Mouse (Mus musculus) embryonic facial prominence, embryonic 12.5 days (tissue): Measurements from ENCODE around the gene Rrp7a. TPM values are rescaled to one million over a fixed set of nuclear protein-coding genes. Genes with fewer than 3 reads are reported as not detected.

Experiments
- ATAC-seq: fragments of 200-750 bp; cut with Nextera tagmentation; 2 replicates; pipeline ENCODE4 v1.8.0; 2017; ENCODE audit not compliant: insufficient number of reproducible peaks, insufficient read depth, low FRiP score, low TSS enrichment
- H3K27ac ChIP-seq: fragments of 300-500 bp; sonication (generic); 2 replicates; pipeline ENCODE4 v1.5.1; 2016; ENCODE audit warnings: mild to moderate bottlenecking
- H3K27me3 ChIP-seq: fragments of 300-500 bp; sonication (generic); 2 replicates; pipeline ENCODE4 v1.6.1; 2016; ENCODE audit warnings: mild to moderate bottlenecking, moderate library complexity
- H3K36me3 ChIP-seq: fragments of 300-500 bp; sonication (generic); 2 replicates; pipeline ENCODE4 v1.6.1; 2016; ENCODE audit warnings: mild to moderate bottlenecking
- H3K4me1 ChIP-seq: fragments of 300-500 bp; sonication (generic); 2 replicates; pipeline ENCODE4 v1.6.1; 2016
- H3K4me2 ChIP-seq: fragments of 300-500 bp; sonication (generic); replicated peaks from 2 replicates; pipeline ENCODE4 v1.6.1; 2016; ENCODE audit warnings: mild to moderate bottlenecking, moderate library complexity
- H3K4me3 ChIP-seq: fragments of 300-500 bp; sonication (generic); 2 replicates; pipeline ENCODE4 v1.5.1; 2016; ENCODE audit warnings: mild to moderate bottlenecking
- H3K9ac ChIP-seq: fragments of 300-500 bp; sonication (generic); 2 replicates; pipeline ENCODE4 v1.6.1; 2016; ENCODE audit warnings: mild to moderate bottlenecking, moderate library complexity
- H3K9me3 ChIP-seq: fragments of 300-500 bp; sonication (generic); 2 replicates; pipeline ENCODE4 v1.6.1; 2016; ENCODE audit warnings: mild to moderate bottlenecking, moderate library complexity
- WGBS: fragments of 180-500 bp; shearing (Covaris S2); methylation state at CpG from one replicate; pipeline ENCODE4 v1.1.7; 2016; 5-methylcytosine and 5-hydroxymethylcytosine counted together
- polyA plus RNA-seq: library from polyadenylated mRNA; unstranded; fragments of >200 nt; fragmentation: Nextera tagmentation; extraction: Ambion mirVana; gene quantifications from 2 replicates; pipeline ENCODE4 v1.2.1, GENCODE M21; 2016

The Rrp7a gene
- polyA plus RNA-seq, 1 experiment from 2014 or later = 59.3 TPM

GRCm38 (mm10) chr15:83155672-83156419 is 33.2 kb upstream of the Rrp7a start:
- WGBS = 37% methylated on average over 6 of the region's 6 CpGs
- Histone ChIP-seq H3K4me2 (no peak overlapping the region), H3K4me1 (no peaks in the 10 kb centered on the region), H3K4me3 (no peak overlapping the region), H3K9ac (no peak overlapping the region), H3K27ac (no peak overlapping the region), H3K27me3 (no peaks in the 10 kb centered on the region), H3K9me3 (no peaks in the 10 kb centered on the region), H3K36me3 (peaks cover 45% of the 10 kb centered on the region)
- ATAC-seq = no peak; the same call in 1 of the 2 replicates

GRCm38 (mm10) chr15:83154309-83154708 is 31.7 kb upstream of the Rrp7a start:
- H3K27me3 ChIP-seq = no peaks in the 10 kb centered on the region
- peaks cover 30% of the 10 kb centered on the region for H3K36me3 ChIP-seq
- H3K4me3 ChIP-seq = no peak overlapping the region
- ATAC-seq = no peak
- H3K9me3 ChIP-seq = no peaks in the 10 kb centered on the region
- WGBS = 93% methylated on average over 7 of the region's 7 CpGs
- no peak overlapping the region for H3K4me2 ChIP-seq
- no peak overlapping the region for H3K9ac ChIP-seq
- H3K4me1 ChIP-seq = no peaks in the 10 kb centered on the region
- no peak overlapping the region for H3K27ac ChIP-seq

GRCm38 (mm10) chr15:83150694-83151093 is 28.1 kb upstream of the Rrp7a start:
- Histone ChIP-seq H3K9me3 (no peaks in the 10 kb centered on the region), H3K27me3 (no peaks in the 10 kb centered on the region), H3K4me2 (no peak overlapping the region), H3K9ac (0 out of 2 replicates have a peak overlapping the region, but pooled peaks have one; percentile 4), H3K4me3 (no peak overlapping the region), H3K36me3 (peaks cover 20% of the 10 kb centered on the region), H3K27ac (no peak overlapping the region), H3K4me1 (peaks cover 12% of the 10 kb centered on the region; the same call in 1 of the 2 replicates)
- WGBS = 86% methylated on average over 4 of the region's 4 CpGs
- ATAC-seq = no peak

GRCm38 (mm10) chr15:83150073-83150442 is 27.5 kb upstream of the Rrp7a start:
- peaks cover 12% of the 10 kb centered on the region; the same call in 1 of the 2 replicates for H3K4me1 ChIP-seq
- H3K27me3 ChIP-seq = no peaks in the 10 kb centered on the region
- no peak for ATAC-seq
- H3K9me3 ChIP-seq = no peaks in the 10 kb centered on the region
- H3K27ac ChIP-seq = peak overlapping the region; percentile 97
- 15% methylated on average over 3 of the region's 3 CpGs for WGBS
- H3K36me3 ChIP-seq = peaks cover 26% of the 10 kb centered on the region
- H3K9ac ChIP-seq = 0 out of 2 replicates have a peak overlapping the region, but pooled peaks have one; percentile 12
- peak overlapping the region; percentile 43 for H3K4me2 ChIP-seq
- peak overlapping the region; percentile 71 for H3K4me3 ChIP-seq

- H3K36me3 ChIP-seq = peaks cover 26% of the 10 kb centered on the region
- peak within 1 kb of the TSS; percentile 85 for H3K4me2 ChIP-seq
- no peaks in the 10 kb centered on the region for H3K27me3 ChIP-seq
- H3K27ac ChIP-seq = peak within 1 kb of the TSS; percentile 97
- H3K9ac ChIP-seq = peak within 1 kb of the TSS; percentile 84
- no peaks in the 10 kb centered on the region for H3K9me3 ChIP-seq
- peak; percentile 89 for ATAC-seq
- peak within 1 kb of the TSS; percentile 71 for H3K4me3 ChIP-seq
- WGBS = under 1% methylated on average over 56 of the region's 56 CpGs
- peaks cover 13% of the 10 kb centered on the region for H3K4me1 ChIP-seq
These were observed 26.8 kb upstream of the Rrp7a start, which contains the start of gene Poldip3 for GRCm38 (mm10) chr15:83149196-83150072. Poldip3 (minus strand) TSS chr15:83149384.

GRCm38 (mm10) chr15:83148801-83149195 is 26.2 kb upstream of the Rrp7a start:
- peaks cover 18% of the 10 kb centered on the region for H3K4me1 ChIP-seq
- peak; percentile 80 for ATAC-seq
- H3K27ac ChIP-seq = peak overlapping the region; percentile 97
- H3K9ac ChIP-seq = peak overlapping the region; percentile 84
- H3K36me3 ChIP-seq = peaks cover 26% of the 10 kb centered on the region
- H3K4me3 ChIP-seq = peak overlapping the region; percentile 71
- H3K27me3 ChIP-seq = no peaks in the 10 kb centered on the region
- no peaks in the 10 kb centered on the region for H3K9me3 ChIP-seq
- peak overlapping the region; percentile 85 for H3K4me2 ChIP-seq
- WGBS = 1% methylated on average over 41 of the region's 41 CpGs

GRCm38 (mm10) chr15:83148395-83148794 is 25.8 kb upstream of the Rrp7a start:
- Histone ChIP-seq H3K9me3 (no peaks in the 10 kb centered on the region), H3K4me3 (peak overlapping the region; percentile 71), H3K4me2 (peak overlapping the region; percentile 85), H3K4me1 (peaks cover 21% of the 10 kb centered on the region), H3K27ac (peak overlapping the region; percentile 97), H3K27me3 (no peaks in the 10 kb centered on the region), H3K9ac (peak overlapping the region; percentile 84), H3K36me3 (peaks cover 26% of the 10 kb centered on the region)
- no peak for ATAC-seq
- 3% methylated on average over 21 of the region's 21 CpGs for WGBS

- Histone ChIP-seq H3K36me3 (peaks cover 32% of the 10 kb centered on the region), H3K4me3 (no peak overlapping the region), H3K4me1 (peaks cover 36% of the 10 kb centered on the region), H3K9ac (no peak overlapping the region), H3K4me2 (no peak overlapping the region), H3K9me3 (no peaks in the 10 kb centered on the region), H3K27ac (no peak overlapping the region), H3K27me3 (no peaks in the 10 kb centered on the region)
- WGBS = 90% methylated on average over 6 of the region's 6 CpGs
- ATAC-seq = no peak
These were observed 22.9 kb upstream of the Rrp7a start for GRCm38 (mm10) chr15:83145541-83145940.

- peaks cover 37% of the 10 kb centered on the region for H3K36me3 ChIP-seq
- H3K4me2 ChIP-seq = no peak overlapping the region
- no peak for ATAC-seq
- WGBS = 60% methylated on average over 5 of the region's 5 CpGs
- H3K27ac ChIP-seq = peak overlapping the region; percentile 60
- H3K4me1 ChIP-seq = peaks cover 31% of the 10 kb centered on the region
- H3K4me3 ChIP-seq = no peak overlapping the region
- H3K9me3 ChIP-seq = no peaks in the 10 kb centered on the region
- H3K27me3 ChIP-seq = no peaks in the 10 kb centered on the region
- H3K9ac ChIP-seq = no peak overlapping the region
These were observed 20.3 kb upstream of the Rrp7a start for GRCm38 (mm10) chr15:83142861-83143260.

- H3K4me3 ChIP-seq = no peak overlapping the region
- no peaks in the 10 kb centered on the region for H3K9me3 ChIP-seq
- WGBS = 91% methylated on average over 2 of the region's 2 CpGs
- H3K4me1 ChIP-seq = no peaks in the 10 kb centered on the region
- no peak for ATAC-seq
- no peaks in the 10 kb centered on the region for H3K27me3 ChIP-seq
- H3K27ac ChIP-seq = no peak overlapping the region
- H3K36me3 ChIP-seq = peaks cover 78% of the 10 kb centered on the region
- no peak overlapping the region for H3K9ac ChIP-seq
- no peak overlapping the region for H3K4me2 ChIP-seq
These were observed 13.1 kb upstream of the Rrp7a start for GRCm38 (mm10) chr15:83135654-83136053.

GRCm38 (mm10) chr15:83134671-83135070 is 12.1 kb upstream of the Rrp7a start:
- H3K4me2 ChIP-seq = no peak overlapping the region
- H3K9me3 ChIP-seq = no peaks in the 10 kb centered on the region
- H3K27ac ChIP-seq = no peak overlapping the region
- no peak overlapping the region for H3K9ac ChIP-seq
- no peak overlapping the region for H3K4me3 ChIP-seq
- no peaks in the 10 kb centered on the region for H3K4me1 ChIP-seq
- ATAC-seq = no peak
- 88% methylated on average over 6 of the region's 6 CpGs for WGBS
- no peaks in the 10 kb centered on the region for H3K27me3 ChIP-seq
- H3K36me3 ChIP-seq = peaks cover 86% of the 10 kb centered on the region
